Mouse (Mus musculus) spleen, postnatal 36 days (tissue): Measurements from ENCODE around the gene Ssmem1.

Source experiments
- DNase-seq, 2 experiments: peaks; one replicate each; pipeline ENCODE4 v3.0.0; 2022; ENCODE audit warnings: low spot score in 2 of 2, mixed read lengths in 1 of 2

The Ssmem1 gene

GRCm38 (mm10) chr6:30509265-30510239 is at the start of gene Ssmem1, which contains the start of gene Tmem209:
TSS of gene Ssmem1 (plus strand) at chr6:30509849.
TSS of gene Tmem209 (minus strand) at chr6:30509783.
- DNase-seq = peak; percentile 99

- DNase-seq = no peak
Measured at GRCm38 (mm10) chr6:30460750-30461446, 48.8 kb upstream of the Ssmem1 start.

DNA sequence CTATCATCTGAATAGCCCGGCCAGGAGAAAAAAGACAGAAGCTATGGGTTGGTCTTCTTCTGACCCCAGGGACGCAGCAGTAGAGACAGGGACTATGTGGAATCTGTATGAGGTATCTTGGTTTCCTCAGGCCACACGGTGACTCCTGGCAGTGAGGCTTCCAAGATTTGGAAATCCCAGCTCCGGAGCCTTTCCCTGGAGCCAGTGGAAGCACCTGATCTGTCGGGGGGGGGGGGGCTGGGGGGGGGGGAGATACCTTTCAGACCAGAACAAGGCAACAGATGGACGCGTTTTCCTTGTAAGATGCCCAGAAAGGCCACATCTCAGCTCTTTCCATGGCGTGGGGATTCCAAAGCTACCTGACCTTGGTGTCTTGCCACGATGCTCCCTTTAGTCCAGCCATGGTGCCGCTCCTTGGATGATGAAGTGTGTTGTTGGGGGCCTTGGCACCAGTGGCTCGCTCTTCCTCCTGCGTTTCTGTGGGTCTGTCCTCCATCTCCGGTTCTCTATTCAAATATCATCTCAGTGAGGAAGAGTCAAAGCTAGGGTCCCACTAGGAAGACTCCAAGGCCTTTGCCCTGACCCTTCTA is 47.8 kb upstream of the Ssmem1 start:
- no peak for DNase-seq

- DNase-seq = no peak
Measured at GRCm38 (mm10) chr6:30462822-30463221, 46.8 kb upstream of the Ssmem1 start.

DNA sequence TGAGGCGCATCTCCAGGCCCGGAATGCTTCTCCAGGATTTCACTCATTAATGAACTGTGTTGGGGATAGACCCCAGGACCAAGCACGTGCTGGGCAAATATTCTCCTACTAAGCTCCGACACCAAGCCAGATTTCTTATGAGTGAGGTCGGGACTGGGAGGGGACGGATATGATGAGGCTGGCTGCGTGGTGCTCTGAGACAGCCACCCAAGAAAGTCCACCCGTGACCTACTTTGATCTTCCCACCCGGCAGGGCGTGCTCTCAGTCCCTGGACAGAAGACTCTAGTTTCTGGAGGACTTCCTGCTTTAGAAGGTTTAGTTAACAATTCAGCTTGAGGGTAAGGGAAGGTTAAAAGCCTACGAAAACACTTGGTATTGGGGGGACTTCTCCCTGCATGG is 44.1 kb upstream of the Ssmem1 start:
- no peak for DNase-seq

- no peak for DNase-seq
Measured at GRCm38 (mm10) chr6:30468058-30468457, 41.6 kb upstream of the Ssmem1 start.

GRCm38 (mm10) chr6:30468684-30469083 is 41.0 kb upstream of the Ssmem1 start:
- no peak for DNase-seq

DNA sequence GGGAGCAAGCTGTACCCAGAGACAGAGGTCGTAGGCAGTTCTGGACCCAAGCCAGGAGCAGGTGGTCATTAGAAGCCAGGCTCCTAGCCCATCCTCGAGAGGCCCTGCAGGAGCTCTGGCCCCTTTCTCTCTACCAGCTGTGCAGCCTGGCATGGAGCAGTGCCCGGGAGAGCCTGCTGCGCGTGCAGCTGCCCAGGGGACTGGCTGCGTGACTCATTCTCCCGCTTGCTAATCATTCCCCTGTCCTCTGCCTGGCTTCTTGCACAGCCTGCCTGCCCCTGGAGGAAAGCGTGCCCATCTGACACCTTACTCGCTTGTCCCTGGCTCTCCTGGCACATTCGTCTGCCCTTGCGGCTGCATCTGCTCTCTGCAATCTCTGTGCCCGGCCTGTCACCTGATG is 40.3 kb upstream of the Ssmem1 start:
- no peak for DNase-seq

DNA sequence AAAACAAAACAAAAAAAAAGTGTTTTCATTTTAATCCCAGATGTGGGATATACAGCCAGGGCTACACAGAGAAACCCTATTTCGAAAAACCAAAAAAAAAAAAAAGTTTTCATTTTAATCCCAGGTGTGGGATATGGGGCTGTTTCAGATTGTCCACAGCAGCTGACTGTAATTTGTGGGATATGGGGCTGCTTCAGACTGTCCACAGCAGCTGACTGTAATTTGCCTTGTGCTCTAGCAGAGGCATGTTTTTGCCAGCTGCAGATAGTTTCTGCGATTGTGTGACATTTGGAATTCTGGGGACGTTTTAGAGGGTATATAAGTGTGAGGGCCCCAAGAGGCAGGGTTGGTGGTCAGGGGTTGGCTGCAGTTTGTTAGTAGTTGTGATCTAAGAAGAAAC is 37.9 kb upstream of the Ssmem1 start:
- no peak for DNase-seq

DNA sequence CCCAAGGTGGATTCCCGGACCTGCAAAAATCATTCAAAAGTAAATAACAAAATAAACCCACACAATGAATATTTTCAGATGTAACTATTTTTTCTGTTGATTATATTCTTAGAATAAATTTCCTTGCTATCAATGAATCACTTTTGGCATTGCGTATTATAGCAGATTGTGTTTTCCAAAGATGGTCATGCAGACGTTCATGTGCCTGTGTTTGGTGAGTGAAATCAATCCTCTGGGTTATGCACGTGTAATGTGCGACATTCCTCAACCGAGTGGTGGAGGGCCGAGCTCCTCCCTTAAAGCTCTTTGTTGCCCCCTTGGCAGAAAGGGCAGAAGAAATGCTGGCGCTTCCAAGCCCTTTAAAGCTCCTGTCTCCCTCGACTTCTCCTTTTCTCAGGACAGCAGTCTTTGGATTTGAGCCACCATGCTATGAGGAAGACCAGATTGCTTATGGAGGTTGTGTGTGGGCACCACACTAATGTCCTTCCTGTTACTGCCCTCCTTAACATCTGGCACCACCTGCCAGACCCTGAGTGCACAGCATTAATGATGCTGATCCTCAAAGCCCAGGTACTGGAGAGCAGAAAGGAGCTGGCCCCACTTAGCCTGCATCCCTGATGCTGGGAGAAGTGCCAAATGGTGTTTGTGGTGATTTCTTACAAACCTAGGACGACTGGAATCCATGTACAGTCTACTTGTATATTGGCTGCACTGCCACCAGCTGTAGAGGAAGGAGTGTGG is 33.5 kb upstream of the Ssmem1 start:
- DNase-seq = no peak

GRCm38 (mm10) chr6:30477210-30477714 is 32.4 kb upstream of the Ssmem1 start:
- DNase-seq = no peak

DNA sequence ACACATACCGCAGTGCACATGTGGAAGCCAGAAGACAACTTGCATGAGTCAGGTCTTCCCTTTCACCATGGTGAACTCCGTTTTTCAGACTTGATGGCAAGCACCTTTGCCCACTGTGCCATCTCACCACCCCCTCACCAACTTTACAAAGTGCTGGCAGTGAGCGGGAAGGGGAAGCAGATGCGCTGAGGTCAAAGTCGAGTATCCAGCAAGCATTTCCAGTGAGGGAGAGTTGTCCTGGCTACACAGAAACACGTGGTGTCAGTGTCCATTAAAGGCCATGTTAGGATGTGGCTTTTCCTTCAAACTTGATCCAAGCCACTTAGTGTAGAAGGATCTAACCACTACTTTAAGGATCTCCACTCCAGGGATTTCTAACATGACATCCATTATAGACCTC is 31.9 kb upstream of the Ssmem1 start:
- no peak for DNase-seq

DNA sequence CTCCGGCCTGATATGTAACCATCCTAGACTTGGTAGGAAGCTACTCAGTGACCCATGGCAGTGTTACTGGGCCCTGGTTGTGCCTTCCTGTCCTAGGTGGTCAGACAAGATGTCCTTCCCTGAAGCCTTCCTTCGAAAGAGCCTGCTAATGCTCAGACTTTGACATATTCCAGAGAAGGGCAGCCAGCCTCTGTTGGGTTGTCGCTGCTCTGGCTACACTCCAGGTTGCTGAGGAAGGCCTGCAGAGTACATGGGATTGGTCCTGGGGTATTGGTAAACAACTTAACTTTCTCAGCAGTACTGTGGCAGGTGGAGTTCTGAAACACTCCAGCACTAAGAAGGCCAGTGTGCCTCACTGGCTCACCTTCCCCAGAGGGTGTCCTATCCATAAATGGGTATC is 30.2 kb upstream of the Ssmem1 start:
- no peak for DNase-seq

DNA sequence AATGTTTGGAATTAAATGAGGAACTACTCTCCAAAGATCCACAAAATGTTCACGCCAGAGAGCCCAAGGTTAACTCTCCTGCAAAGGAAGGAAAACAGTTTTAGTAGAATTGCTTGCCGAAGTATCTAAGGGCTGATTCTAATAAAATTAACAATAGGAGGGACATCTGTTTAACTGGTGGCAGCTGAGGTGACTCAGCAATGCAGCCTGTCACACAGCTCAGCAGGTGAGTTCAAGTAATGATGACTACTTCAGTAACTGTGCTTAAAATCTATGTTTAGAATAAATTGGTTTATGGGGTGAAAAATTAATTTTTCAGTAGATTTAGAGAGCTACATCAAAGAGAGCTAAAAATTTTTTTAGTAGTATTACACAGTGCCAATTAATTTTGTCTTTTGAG is 26.7 kb upstream of the Ssmem1 start:
- no peak for DNase-seq

GRCm38 (mm10) chr6:30486504-30486903 is 23.1 kb upstream of the Ssmem1 start:
- no peak for DNase-seq

DNA sequence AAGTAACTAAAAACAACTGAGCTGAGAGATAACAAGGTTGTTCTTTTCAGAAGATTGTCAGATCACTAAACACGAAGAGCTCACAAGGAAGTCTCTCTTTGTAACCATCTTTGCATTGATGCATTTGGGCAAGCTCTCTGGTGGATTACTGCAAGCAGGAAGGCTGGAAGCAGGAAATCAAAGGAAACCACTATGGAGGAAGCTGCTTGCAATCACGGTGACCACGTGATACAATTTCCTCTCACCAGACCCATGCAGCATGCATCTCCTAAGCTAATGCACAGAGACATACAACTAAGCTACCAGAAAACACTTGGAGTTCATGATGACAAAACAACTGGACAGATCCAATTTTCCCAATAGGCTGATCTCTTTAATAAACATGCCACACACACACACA is 10.6 kb upstream of the Ssmem1 start:
- DNase-seq = peak in 1 of 2 experiments; percentile 7

GRCm38 (mm10) chr6:30508824-30509223 is 825 bp upstream of the Ssmem1 start:
- no peak for DNase-seq

DNA sequence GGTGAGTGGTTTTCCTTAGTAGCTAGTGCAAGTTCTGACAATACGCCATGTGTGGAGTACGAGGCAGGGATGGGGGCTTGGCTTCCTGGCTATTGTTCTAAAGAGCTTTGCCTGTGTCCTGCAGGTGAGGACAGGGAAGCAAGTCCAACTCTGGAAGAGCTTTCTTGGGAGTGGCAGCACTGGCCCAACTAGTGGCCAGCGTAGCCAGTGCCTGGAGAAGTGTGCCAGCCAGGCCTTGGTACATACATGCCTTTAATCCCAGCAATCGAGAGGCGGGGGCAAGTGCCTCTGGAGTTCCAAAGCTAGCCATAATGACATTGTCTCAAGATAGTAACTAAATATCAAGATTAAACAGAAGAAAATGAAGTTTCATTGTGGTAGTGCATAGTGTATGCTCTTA is 642 bp downstream of the Ssmem1 start:
- DNase-seq = peak in 1 of 2 experiments; percentile 4

DNA sequence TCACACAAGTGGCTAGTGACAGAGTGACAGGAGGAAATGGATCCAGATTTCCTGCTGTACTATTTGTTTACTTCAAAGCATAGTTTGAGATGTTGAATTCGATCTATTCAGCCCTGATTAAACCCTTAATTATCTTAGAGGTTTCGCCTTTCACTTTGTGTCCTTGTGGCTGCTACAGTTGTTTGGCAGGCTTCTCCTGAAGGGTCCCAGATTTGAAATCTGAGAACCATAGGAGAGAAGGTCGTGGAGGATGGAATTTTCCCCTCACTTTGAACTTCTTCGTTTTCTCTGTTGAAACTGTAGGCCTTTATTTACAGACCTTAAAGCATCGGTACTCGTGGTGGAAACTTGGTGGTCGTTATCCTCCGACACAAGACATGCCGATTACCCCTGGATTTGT is 4.6 kb downstream of the Ssmem1 start:
- no peak for DNase-seq

GRCm38 (mm10) chr6:30520400-30520799 is 10.8 kb downstream of the Ssmem1 start:
- DNase-seq = no peak
